Mouse (Mus musculus): ENCODE measurements around the gene Pdxk.

DNA sequence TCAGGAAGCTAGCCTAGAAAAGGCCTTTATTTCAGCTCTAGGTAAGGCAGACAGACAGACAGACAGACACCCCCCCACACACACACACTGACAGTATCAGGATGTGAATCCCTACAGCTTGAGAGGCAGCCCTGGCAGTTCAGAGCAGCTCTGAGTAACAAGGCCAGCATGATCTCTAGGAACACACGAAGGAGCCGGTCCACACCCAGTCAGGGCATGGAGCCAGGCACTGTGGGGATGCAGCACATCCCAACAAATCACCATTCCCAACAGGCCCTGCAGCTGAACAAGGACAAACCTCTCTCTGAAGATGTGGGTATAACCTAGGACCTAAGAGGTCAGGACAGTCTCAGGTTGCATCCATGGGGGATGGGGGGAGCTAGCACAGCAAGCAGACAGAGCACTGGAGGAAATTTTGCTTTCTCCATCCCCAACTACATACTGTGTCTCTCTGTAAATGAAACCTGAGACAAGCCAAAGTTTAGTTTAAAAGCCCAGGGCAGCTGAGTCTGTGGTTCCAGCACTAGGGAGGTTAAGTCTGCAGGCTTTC, 3.1 kb upstream of the Pdxk start:
- TF ChIP-seq CHD2 (IDR thresholded peaks at IDR 0.05; ENCODE audit: low read depth, low read length): no peak
- TF ChIP-seq ZC3H11A (IDR thresholded peaks at IDR 0.05; ENCODE audit: borderline replicate concordance, low read depth, low read length): no peak
